Mouse (Mus musculus) stomach, embryonic 16.5 days (tissue): ENCODE results near the gene Dgki. TPM values are rescaled to one million over a fixed set of nuclear protein-coding genes. Genes with fewer than 3 reads are reported as not detected.

ENCODE experiments used
- ATAC-seq: fragments of 200-750 bp; cut with Nextera tagmentation; 2 replicates; pipeline ENCODE4 v1.8.0; 2017; ENCODE audit warnings: moderate number of reproducible peaks, moderate TSS enrichment; ENCODE audit not compliant: insufficient read depth, low FRiP score
- H3K27ac ChIP-seq: fragments of 300-500 bp; sonication (generic); 2 replicates; pipeline ENCODE4 v1.5.1; 2014; ENCODE audit warnings: low read length
- H3K27me3 ChIP-seq: fragments of 300-500 bp; sonication (generic); 2 replicates; pipeline ENCODE4 v1.6.1; 2014; ENCODE audit warnings: low read length, control low read depth, mixed read lengths; ENCODE audit not compliant: control insufficient read depth, insufficient read depth
- H3K36me3 ChIP-seq: fragments of 300-500 bp; sonication (generic); 2 replicates; pipeline ENCODE4 v1.6.1; 2014; ENCODE audit warnings: low read length; ENCODE audit not compliant: control insufficient read depth, insufficient read depth
- H3K4me1 ChIP-seq: fragments of 300-500 bp; sonication (generic); 2 replicates; pipeline ENCODE4 v1.6.1; 2014; ENCODE audit warnings: low read length, control low read depth, mixed read lengths; ENCODE audit not compliant: control insufficient read depth, insufficient read depth
- H3K4me2 ChIP-seq: fragments of 300-500 bp; sonication (generic); 2 replicates; pipeline ENCODE4 v1.6.1; 2014; ENCODE audit warnings: low read depth, low read length, mixed read lengths
- H3K4me3 ChIP-seq: fragments of 300-500 bp; sonication (generic); replicated peaks from 2 replicates; pipeline ENCODE4 v1.5.1; 2014; ENCODE audit warnings: mild to moderate bottlenecking, low read length
- H3K9ac ChIP-seq: fragments of 300-500 bp; sonication (generic); 2 replicates; pipeline ENCODE4 v1.6.1; 2014; ENCODE audit warnings: low read length
- H3K9me3 ChIP-seq: fragments of 300-500 bp; sonication (generic); replicated peaks from 2 replicates; pipeline ENCODE4 v1.6.1; 2016; ENCODE audit warnings: low read length, control low read depth; ENCODE audit not compliant: control insufficient read depth
- WGBS: fragments of 180-500 bp; shearing (Covaris S2); extraction: QIAGEN DNeasy Blood & Tissue Kit; methylation state at CpG from one replicate; pipeline ENCODE4 v1.1.7; 2014; 5-methylcytosine and 5-hydroxymethylcytosine counted together
- polyA plus RNA-seq: library from polyadenylated mRNA; unstranded; fragments of >200 nt; fragmentation: Nextera tagmentation; extraction: Ambion mirVana; gene quantifications from 2 replicates; pipeline ENCODE4 v1.2.1, GENCODE M21; 2015

Gene Dgki
- polyA plus RNA-seq, 1 experiment from 2014 or later: 0.94 TPM

DNA sequence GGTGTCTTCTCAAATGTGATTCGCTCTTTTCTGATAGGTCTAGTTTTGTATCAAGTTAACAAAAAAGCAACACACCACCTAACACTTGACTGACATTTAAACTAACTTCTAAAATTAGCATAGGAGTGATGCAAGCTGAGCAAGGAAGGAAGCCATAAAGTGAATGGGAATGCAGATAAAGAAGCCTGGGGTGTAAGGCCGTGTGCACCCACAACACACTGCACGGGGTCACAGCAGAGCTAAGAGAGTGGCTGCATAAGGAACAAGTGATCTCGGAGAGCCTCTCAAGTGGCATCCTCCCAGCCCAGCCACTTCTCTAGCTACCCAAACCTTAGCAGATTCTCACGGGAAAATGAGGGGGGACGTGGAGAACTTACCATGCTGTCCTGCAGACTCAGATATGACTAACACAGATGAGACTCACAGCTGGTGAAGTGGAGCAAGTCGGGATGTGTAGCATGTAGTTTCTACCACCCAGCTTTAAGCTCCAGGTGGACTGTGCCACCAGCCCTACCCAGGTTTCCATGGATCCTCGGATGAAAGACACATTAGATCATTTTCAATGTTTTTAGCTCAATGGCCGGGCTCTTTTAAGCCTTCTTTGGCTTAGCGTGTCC lies 38.6 kb downstream of the Dgki start:
- Histone ChIP-seq H3K4me3 (no peak overlapping the region), H3K9ac (no peak overlapping the region), H3K4me2 (no peak overlapping the region), H3K27ac (no peak overlapping the region), H3K36me3 (no peaks in the 10 kb centered on the region), H3K27me3 (no peaks in the 10 kb centered on the region), H3K4me1 (no peaks in the 10 kb centered on the region), H3K9me3 (no peaks in the 10 kb centered on the region)
- no peak for ATAC-seq
- WGBS: 81% methylated on average over 10 of the region's 10 CpGs

DNA sequence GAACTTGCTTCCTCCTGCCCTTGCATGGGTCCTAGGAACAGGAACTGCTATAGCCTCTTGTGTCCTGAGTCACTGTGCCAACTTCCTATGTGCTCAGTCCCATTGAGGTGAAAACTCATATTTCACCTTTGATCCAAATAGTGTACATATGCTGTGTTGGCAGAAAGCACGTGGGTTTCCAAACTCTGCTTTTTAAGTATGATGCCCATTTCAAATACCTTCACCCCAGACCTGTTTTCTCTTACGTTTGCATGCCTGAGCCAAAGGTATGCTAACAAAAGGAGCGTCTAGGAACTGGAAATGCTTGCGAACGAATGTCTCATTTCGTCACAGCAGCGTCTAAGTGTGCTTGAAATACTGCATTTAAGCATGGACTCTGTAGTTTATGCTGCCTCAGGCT lies 41.3 kb downstream of the Dgki start:
- Histone ChIP-seq H3K4me3 (no peak overlapping the region), H3K27ac (no peak overlapping the region), H3K9me3 (no peaks in the 10 kb centered on the region), H3K4me1 (no peaks in the 10 kb centered on the region), H3K36me3 (no peaks in the 10 kb centered on the region), H3K4me2 (no peak overlapping the region), H3K27me3 (no peaks in the 10 kb centered on the region), H3K9ac (no peak overlapping the region)
- no peak for ATAC-seq
- 76% methylated on average over 7 of the region's 7 CpGs for WGBS

DNA sequence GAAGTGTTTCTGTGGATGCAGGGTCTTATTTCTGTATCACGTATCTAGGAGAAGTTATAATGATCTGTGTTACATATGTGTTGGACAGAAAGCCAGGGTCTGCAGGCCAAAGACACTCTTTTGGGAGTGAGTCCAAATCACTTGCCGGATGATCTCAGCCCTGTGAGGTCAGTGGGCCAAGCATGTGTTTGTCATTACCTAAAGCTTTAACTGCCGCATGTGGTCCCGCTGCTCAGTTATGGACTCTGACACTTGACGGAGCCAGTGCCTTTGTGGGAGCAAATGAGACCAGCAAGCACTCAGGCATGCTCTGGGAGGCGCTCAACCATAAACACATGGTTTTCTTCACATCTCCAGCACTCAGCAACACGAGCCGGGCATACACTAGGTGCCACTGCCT lies 45.8 kb downstream of the Dgki start:
- no peak for ATAC-seq
- Histone ChIP-seq H3K27ac (no peak overlapping the region), H3K9ac (no peak overlapping the region), H3K36me3 (no peaks in the 10 kb centered on the region), H3K4me1 (no peaks in the 10 kb centered on the region), H3K4me2 (no peak overlapping the region), H3K9me3 (no peaks in the 10 kb centered on the region), H3K4me3 (no peak overlapping the region), H3K27me3 (no peaks in the 10 kb centered on the region)
- 63% methylated on average over 8 of the region's 8 CpGs for WGBS

DNA sequence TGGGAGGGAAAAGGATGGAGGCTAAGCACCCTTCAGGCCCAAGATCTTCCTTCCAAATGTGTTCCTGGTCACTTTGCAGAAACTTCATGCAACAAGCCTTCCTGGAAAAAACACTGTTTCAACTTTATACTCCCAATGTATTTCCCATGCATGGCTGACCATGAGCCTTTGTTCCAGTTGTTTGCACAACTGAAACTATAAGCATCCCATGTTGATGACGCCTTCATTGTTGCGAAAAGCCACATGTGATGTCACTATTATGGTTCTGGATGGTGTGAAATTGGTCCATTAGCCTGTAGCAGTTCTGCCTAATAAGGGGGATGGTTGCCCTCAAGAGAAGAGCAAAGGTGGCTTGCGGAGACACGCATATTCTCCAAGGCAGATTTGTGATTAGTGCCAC lies 47.4 kb downstream of the Dgki start:
- 94% methylated on average over 4 of the region's 4 CpGs for WGBS
- ATAC-seq: no peak
- no peak overlapping the region for H3K27ac ChIP-seq
- H3K4me2 ChIP-seq: no peak overlapping the region
- no peak overlapping the region for H3K4me3 ChIP-seq
- H3K9ac ChIP-seq: no peak overlapping the region
- no peaks in the 10 kb centered on the region for H3K9me3 ChIP-seq
- no peaks in the 10 kb centered on the region for H3K27me3 ChIP-seq
- no peaks in the 10 kb centered on the region for H3K4me1 ChIP-seq
- no peaks in the 10 kb centered on the region for H3K36me3 ChIP-seq

DNA sequence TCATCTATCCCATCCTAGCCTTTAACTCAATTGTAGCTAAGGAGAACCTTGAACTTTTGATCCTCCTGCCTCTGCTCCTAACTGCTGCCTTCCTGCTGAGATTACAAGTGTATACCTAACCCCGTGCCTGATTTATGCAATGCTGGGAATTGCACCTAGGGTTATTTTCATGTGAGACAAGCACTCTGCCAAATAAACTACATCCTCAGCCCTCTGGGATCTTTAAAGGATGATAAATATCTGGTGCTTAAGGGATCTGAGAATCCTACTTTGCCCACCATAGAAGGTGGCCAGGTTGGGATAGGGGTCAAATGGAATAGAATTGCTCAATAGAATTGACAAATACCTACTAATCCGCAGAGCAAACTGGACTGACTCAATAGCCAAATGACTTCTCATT lies 49.3 kb downstream of the Dgki start:
- H3K27me3 ChIP-seq: no peaks in the 10 kb centered on the region

DNA sequence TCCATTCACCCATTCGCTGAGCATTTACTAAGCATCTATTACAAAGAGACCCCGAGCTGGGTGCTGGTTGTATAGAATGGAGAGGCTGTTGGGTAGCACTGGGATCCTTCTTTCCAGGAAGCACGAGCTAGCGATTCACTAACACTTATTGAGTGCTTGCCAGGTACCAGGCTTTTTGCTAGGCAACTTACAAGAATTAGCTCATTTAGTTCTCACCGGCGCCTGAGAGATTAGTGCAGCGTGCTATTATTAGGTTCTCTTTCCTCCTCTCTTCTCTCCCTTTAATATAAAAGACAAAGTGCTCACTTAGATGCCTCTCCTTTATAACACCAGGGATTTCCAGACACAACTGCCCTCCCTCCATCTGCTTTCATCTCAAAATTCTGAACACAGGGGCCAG lies 54.2 kb downstream of the Dgki start:
- Histone ChIP-seq H3K36me3 (no peaks in the 10 kb centered on the region), H3K4me3 (no peak overlapping the region), H3K4me1 (no peaks in the 10 kb centered on the region), H3K27ac (no peak overlapping the region), H3K9me3 (no peaks in the 10 kb centered on the region), H3K27me3 (no peaks in the 10 kb centered on the region), H3K9ac (no peak overlapping the region), H3K4me2 (no peak overlapping the region)
- ATAC-seq: no peak
- WGBS: 90% methylated on average over 7 of the region's 7 CpGs

More for the DNA sequence above, 49.3 kb downstream of the Dgki start:
- Histone ChIP-seq H3K27ac (no peak overlapping the region), H3K9me3 (no peaks in the 10 kb centered on the region), H3K4me1 (no peaks in the 10 kb centered on the region), H3K4me3 (no peak overlapping the region), H3K4me2 (no peak overlapping the region), H3K9ac (no peak overlapping the region), H3K36me3 (no peaks in the 10 kb centered on the region)
- 77% methylated on average over 2 of the region's 2 CpGs for WGBS
- ATAC-seq: no peak

DNA sequence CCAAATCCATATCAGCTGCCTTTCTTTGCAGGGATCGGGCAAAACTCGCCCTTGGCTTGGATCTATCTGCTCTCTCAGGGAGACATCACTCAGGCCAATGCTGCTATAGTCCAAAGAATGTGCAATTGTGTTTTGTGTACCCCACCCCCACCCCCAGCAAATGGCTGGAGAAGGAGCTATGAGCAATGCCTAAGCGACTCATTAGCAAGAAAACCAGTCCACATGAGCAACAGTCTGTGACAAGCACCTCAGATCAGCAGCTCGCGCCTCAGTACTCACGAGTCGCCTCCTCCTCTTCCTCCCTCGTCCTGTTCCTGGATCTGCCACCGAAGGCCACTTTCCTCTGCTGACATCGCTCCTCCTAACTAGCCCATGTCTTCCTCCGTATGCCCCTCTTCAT lies 55.9 kb downstream of the Dgki start:
- no peak overlapping the region for H3K27ac ChIP-seq
- no peak overlapping the region for H3K4me2 ChIP-seq
- no peaks in the 10 kb centered on the region for H3K27me3 ChIP-seq
- no peaks in the 10 kb centered on the region for H3K36me3 ChIP-seq
- 85% methylated on average over 11 of the region's 11 CpGs for WGBS
- H3K9ac ChIP-seq: no peak overlapping the region
- no peak for ATAC-seq
- no peak overlapping the region for H3K4me3 ChIP-seq
- H3K4me1 ChIP-seq: no peaks in the 10 kb centered on the region
- H3K9me3 ChIP-seq: no peaks in the 10 kb centered on the region

DNA sequence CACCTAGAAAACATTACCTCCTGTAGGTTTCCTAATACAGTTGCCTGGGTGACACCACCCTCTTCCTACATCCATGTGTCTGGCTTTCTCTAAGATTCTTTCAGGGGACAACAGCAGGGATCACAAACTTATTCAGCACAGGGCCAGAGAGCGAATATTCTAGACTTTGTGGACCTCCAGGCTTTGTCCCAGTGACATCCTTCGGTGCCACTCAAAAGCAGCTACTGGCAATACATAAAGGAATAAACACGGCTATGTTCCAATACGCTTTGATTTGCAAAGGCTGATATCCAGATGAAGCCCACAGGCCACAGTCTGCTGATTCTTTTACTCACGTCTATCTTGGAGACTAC lies 57.2 kb downstream of the Dgki start:
- 86% methylated on average over 5 of the region's 5 CpGs for WGBS
- Histone ChIP-seq H3K36me3 (no peaks in the 10 kb centered on the region), H3K4me1 (no peaks in the 10 kb centered on the region), H3K27ac (no peak overlapping the region), H3K27me3 (no peaks in the 10 kb centered on the region), H3K4me2 (no peak overlapping the region), H3K4me3 (no peak overlapping the region), H3K9me3 (no peaks in the 10 kb centered on the region), H3K9ac (no peak overlapping the region)
- no peak for ATAC-seq

DNA sequence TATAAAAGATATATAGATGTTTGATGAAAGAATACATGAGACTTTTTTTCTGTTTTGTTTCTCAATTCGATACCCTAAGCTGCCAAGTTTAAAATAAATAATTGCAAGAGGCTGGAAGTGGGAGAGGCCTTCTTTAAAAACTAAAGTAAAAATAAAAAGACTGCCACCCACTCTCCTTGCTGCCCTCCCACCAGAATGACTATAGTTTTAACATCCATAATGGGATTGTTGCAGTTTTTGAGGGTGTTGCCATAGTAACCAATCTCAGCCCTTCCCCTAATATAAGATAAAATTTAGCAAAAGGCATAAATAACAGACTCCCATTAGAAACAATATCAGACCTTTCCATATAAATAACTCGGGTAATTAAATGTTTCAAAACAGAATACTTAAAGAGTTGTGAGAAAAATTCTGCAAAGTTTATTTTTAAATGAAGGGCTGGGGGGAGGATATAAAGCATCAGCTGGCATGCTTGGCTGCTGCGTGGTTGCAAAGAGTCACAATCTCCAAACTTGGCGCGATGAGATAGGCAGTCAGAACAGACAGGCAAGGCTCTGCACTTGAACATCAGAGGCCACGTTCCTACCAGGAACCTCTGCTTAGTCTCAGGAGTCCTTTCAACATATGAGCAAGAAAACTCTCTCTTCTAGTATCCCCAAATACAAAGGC lies 57.8 kb downstream of the Dgki start:
- Histone ChIP-seq H3K4me3 (no peak overlapping the region), H3K36me3 (no peaks in the 10 kb centered on the region), H3K9me3 (no peaks in the 10 kb centered on the region), H3K27ac (no peak overlapping the region), H3K27me3 (no peaks in the 10 kb centered on the region), H3K4me2 (no peak overlapping the region), H3K9ac (no peak overlapping the region), H3K4me1 (no peaks in the 10 kb centered on the region)
- ATAC-seq: no peak
- WGBS: 69% methylated on average over 6 of the region's 6 CpGs
